Mouse (Mus musculus) left cerebral cortex, adult 18-20 months (tissue): Measurements from ENCODE around the gene Ank3. TPM values are rescaled to one million over a fixed set of nuclear protein-coding genes. Genes with fewer than 3 reads are reported as not detected.

Experiments
- DNase-seq, 2 experiments: peaks; one replicate each; pipeline ENCODE4 v3.0.0; 2021 to 2022; ENCODE audit warnings: low spot score in 2 of 2, mixed read lengths in 1 of 2
- total RNA-seq, 2 experiments: library from RNA; stranded (reverse); gene quantifications; 2 replicates each; pipeline ENCODE4 v1.2.3; 2021

Gene Ank3
- total RNA-seq, 2 experiments from 2014 or later = 407 to 424 TPM

DNA sequence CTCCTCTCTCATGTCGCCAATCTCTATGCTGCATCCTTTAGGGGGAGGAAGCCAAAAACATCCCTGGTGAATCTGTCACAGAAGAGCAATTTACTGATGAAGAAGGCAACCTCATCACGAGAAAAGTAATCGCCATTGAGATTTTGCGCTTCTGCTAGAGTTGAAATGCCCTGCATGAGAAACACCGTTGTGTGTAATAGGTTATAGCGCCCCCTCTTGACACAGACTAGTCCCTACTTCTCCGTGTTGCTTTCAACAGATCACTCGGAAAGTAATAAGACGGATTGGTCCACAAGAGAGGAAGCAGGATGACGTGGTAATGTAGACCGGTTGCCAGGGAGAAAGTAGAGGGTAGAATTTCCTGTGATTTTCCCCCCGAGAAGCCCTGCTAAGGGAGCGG, 615.4 kb downstream of the Ank3 start:
- DNase-seq = no peak

- no peak for DNase-seq
Measured at GRCm38 (mm10) chr10:70015201-70015600, 616.6 kb downstream of the Ank3 start.

- DNase-seq = no peak
Measured at GRCm38 (mm10) chr10:70018691-70019090, 620.1 kb downstream of the Ank3 start.

DNA sequence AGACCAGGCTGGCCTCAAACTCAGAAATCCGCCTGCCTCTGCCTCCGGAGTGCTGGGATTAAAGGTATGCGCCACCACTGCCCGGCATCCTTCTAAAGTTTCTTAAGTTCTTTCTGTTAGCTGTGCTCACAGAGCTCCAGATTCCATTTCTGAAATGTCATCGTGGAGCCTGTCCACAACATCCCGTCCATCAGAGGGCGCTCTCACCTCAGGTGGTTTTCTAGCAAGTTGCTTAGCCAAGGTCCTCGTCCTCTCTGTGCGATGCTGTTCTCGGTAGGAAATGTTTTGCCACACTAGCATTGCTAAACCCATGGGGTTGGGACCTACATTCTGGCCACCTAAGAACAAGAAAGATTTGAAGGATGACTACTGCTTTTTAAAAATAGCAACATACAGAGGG, 623.1 kb downstream of the Ank3 start:
- DNase-seq = peak; percentile 53 to 62

- no peak for DNase-seq
Measured at GRCm38 (mm10) chr10:70022596-70022995, 624.0 kb downstream of the Ank3 start.

GRCm38 (mm10) chr10:70023861-70024260, 625.3 kb downstream of the Ank3 start:
- DNase-seq = no peak

- peak; percentile 15 to 17 for DNase-seq
Measured at GRCm38 (mm10) chr10:70031942-70032341, 633.4 kb downstream of the Ank3 start.

DNA sequence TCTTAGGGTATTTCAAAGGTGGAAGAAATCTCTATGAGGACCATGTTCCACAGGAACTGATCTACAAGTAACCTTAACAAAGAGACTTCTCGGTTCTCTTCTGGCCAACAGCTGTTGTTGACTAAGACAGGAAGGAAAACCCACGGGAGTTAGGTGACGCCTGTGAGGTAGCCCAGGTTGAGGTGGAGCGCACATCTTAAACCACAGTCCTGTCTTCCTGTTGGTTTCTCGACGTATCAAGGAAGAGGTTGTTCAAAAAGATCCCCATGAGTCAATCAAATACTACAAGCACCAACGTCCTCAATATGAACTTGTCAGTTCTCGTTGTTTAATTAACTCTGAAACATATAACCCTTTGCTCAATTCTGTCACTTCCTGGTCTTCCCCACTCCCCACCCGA, 634.4 kb downstream of the Ank3 start:
- DNase-seq = no peak

- DNase-seq = no peak
Measured at GRCm38 (mm10) chr10:70033856-70034255, 635.3 kb downstream of the Ank3 start.

GRCm38 (mm10) chr10:70039871-70040291, 641.3 kb downstream of the Ank3 start:
- no peak for DNase-seq

DNA sequence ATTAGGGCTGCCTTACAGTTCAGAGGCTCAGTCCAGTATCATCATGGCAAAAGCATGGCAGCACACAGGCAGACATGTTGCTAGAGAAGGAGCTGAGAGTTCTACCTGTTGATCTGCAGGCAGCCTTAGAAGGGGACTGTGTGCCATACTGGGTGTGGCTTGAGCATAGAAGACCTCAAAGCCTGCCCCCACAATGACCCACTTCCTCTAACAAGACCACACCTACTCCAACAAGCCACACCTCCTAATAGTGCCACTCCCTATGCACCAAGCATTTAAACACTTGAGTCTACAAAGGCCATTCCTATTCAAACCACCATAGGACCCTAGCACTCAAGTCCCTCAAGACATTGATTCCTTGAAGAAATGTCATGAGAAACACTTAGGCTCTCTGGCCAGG, 643.0 kb downstream of the Ank3 start:
- no peak for DNase-seq

- no peak for DNase-seq
Measured at GRCm38 (mm10) chr10:70045722-70046121, 647.1 kb downstream of the Ank3 start.

DNA sequence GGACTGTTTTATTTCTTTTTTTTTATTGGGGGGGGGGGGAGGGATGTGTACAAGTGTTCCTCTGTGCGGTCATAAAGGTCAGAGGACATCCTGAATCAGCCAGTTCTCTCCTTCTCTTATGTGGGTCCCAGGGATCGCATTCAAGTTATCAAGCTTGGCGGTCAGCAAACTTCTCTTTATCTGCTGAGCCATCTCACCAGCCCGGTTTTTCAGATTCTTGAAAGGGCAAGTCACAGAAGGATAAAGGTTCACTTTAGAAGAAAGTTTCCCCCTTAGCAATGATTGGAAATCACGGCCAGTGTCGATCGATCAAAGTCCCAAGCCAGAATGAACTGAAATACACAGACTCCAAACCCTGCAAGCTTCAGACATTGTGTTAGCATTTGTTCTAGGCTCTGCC, 651.2 kb downstream of the Ank3 start:
- DNase-seq = no peak

GRCm38 (mm10) chr10:70055291-70055690, 656.7 kb downstream of the Ank3 start:
- no peak for DNase-seq

- DNase-seq = no peak
Measured at GRCm38 (mm10) chr10:70057064-70057463, 658.5 kb downstream of the Ank3 start.

DNA sequence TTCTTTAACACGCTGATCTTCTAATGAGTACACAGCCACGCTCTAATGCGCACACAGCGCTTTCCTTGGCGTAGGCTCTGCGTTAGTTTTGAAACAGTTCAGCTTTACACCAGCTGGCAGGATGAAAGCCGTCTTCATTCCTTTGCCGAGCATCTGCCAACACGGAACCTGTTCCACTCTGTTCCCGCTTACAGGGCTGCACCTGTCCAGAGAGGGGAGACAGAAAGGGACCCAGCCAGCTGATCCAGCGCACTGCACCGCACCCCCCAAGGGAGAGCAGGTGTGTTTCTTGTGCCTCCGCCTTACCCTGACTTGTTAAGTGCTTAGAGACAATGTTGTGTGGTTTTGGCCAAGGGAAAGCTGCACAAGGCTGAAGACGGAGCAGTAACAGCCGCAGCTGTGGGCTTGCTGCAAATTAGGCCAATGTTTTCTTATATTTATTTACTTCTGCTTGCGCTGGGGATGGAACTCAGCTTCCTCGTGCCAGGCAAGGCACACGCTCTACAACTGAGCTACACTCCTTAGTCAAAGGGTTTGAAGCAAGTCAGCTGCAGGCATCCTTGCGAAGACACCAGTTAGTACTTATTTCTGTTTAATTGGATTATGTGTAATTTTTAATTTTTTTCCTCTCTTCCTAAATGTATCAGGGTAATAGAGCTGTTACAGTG, 661.6 kb downstream of the Ank3 start:
- DNase-seq = peak; percentile 12 to 33

- no peak for DNase-seq
Measured at GRCm38 (mm10) chr10:70060689-70061081, 662.1 kb downstream of the Ank3 start.

- no peak for DNase-seq
Measured at GRCm38 (mm10) chr10:70063881-70064555, 665.4 kb downstream of the Ank3 start.

DNA sequence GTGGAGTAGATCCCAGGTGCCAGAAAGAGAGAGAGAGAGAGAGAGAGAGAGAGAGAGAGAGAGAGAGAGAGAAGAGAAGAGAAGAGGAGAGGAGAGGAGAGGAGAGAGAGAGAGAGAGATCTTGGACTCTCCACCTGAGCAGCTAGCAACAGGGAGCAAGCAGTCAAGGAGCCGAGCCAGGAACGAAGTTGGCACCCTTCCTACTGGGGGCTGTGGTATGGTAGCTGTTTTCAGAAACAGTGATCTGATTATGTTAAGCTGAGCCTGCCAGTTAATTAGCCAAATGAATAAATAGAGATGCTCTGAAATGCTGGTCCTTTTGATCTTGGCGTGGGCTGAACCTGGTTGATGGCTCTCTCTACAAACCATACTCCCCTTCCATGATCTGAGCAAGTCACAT, 666.6 kb downstream of the Ank3 start:
- no peak for DNase-seq

GRCm38 (mm10) chr10:70066497-70067168, 668.1 kb downstream of the Ank3 start:
- DNase-seq = no peak

- DNase-seq = no peak
Measured at GRCm38 (mm10) chr10:70067169-70068115, 668.9 kb downstream of the Ank3 start.
